Mouse (Mus musculus): Measurements from ENCODE around the gene D030056L22Rik. TPM values are rescaled to one million over a fixed set of nuclear protein-coding genes. Genes with fewer than 3 reads are reported as not detected.

Gene D030056L22Rik
- total and polyA plus RNA-seq, 3 experiments: 20.6 to 76.0 (median 29.2) TPM

DNA sequence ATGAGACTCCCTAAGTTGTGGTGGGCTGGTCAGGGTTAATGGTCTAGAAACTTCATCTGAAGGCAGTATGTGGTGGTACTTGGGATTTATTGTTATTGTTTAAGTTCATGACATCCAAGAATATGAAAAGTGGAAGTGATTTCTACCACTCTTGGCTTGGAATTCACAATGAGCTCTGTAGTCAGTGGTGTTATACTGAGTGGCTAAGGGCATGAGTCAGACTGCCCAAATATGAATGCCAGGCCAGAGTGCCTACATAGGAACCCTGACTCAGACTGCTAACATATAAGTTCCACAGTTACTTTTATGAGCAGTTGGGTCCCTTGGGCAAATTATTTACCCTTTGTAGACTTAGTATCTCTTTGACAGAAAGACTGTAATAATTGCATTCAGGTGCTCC lies 44.2 kb downstream of the D030056L22Rik start:
- no peak overlapping the region for H3K4me3 ChIP-seq (replicated peaks in 1 of 3; ENCODE audit: low read depth in 2 of 3, low read length in 2 of 3, poor library complexity in 1 of 3)
- no peak for DNase-seq (ENCODE audit: extremely low read depth)
- H3K79me2 ChIP-seq (replicated peaks; ENCODE audit: control insufficient read depth, extremely low read depth, insufficient read depth, poor library complexity, severe bottlenecking): no peaks in the 10 kb centered on the region
- H3K27ac ChIP-seq (ENCODE audit: insufficient read depth, low read depth): no peak overlapping the region
- dilution Hi-C loops (cut with MboI; ENCODE audit: extremely low pct_ligation_motif_present, extremely low pct_unique_long_range_greater_than_20kb, low sequenced_read_pairs): no loop called here
- no peaks in the 10 kb centered on the region for H3K4me1 ChIP-seq (ENCODE audit: control insufficient read depth in 1 of 2, insufficient read depth in 2 of 2)
- no peak for TF ChIP-seq MAFK (IDR thresholded peaks at IDR 0.05; ENCODE audit: insufficient replicate concordance, low read length)
- in situ Hi-C loops (cut with MboI; ENCODE audit: low pct_ligation_motif_present, low pct_unique_long_range_greater_than_20kb, low sequenced_read_pairs): no loop called here
- no peaks in the 10 kb centered on the region for H3K36me3 ChIP-seq (replicated peaks in 1 of 2; ENCODE audit: control insufficient read depth in 1 of 2, insufficient read depth in 1 of 2, low read length in 1 of 2)
- H3K9ac ChIP-seq (ENCODE audit: insufficient read depth, low read depth): no peak overlapping the region
- H3K27me3 ChIP-seq (replicated peaks): no peaks in the 10 kb centered on the region
- no peaks in the 10 kb centered on the region for H3K9me3 ChIP-seq (replicated peaks; ENCODE audit: low read length)
- no peak overlapping the region for H3K4me2 ChIP-seq (ENCODE audit: insufficient read depth, low read depth, poor library complexity, severe bottlenecking)

DNA sequence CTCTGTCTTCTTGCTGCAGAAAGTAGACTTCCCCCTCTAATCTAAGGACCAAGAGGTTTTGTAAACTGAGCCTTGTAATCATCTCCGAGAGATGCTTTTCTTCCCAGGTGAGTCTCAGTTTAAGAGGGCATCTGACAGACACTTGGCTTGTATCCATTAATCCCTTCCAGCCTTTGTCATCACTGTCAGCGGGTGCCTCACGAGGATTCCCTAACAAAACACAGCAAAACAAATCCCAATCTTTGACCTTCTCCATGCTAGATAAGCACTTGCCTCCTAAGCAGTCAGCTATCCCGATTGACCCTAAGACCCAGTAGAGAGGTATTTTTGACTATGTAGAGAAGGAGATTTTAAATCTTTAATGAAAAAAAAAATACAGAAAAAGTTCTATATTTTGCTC lies 44.7 kb downstream of the D030056L22Rik start:
- no peaks in the 10 kb centered on the region for H3K36me3 ChIP-seq (replicated peaks in 1 of 2; ENCODE audit: control insufficient read depth in 1 of 2, insufficient read depth in 1 of 2, low read length in 1 of 2)
- no peak overlapping the region for H3K27ac ChIP-seq (ENCODE audit: insufficient read depth, low read depth)
- H3K4me3 ChIP-seq (replicated peaks in 1 of 3; ENCODE audit: low read depth in 2 of 3, low read length in 2 of 3, poor library complexity in 1 of 3): no peak overlapping the region
- no peaks in the 10 kb centered on the region for H3K27me3 ChIP-seq (replicated peaks)
- H3K4me2 ChIP-seq (ENCODE audit: insufficient read depth, low read depth, poor library complexity, severe bottlenecking): no peak overlapping the region
- H3K9ac ChIP-seq (ENCODE audit: insufficient read depth, low read depth): no peak overlapping the region
- H3K79me2 ChIP-seq (replicated peaks; ENCODE audit: control insufficient read depth, extremely low read depth, insufficient read depth, poor library complexity, severe bottlenecking): no peaks in the 10 kb centered on the region
- no peak for DNase-seq (ENCODE audit: extremely low read depth)
- in situ Hi-C loops (cut with MboI; ENCODE audit: low pct_ligation_motif_present, low pct_unique_long_range_greater_than_20kb, low sequenced_read_pairs) (no loop called here), dilution Hi-C loops (cut with MboI; ENCODE audit: extremely low pct_ligation_motif_present, extremely low pct_unique_long_range_greater_than_20kb, low sequenced_read_pairs) (no loop called here)
- no peak for TF ChIP-seq ZMIZ1 (IDR thresholded peaks at IDR 0.05; ENCODE audit: low read depth, low read length)
- no peak for TF ChIP-seq USF1 (IDR thresholded peaks at IDR 0.05; ENCODE audit: low read depth, low read length)
- TF ChIP-seq JUND (conservative IDR thresholded peaks at IDR 0.05; ENCODE audit: low read depth, low read length): no peak
- TF ChIP-seq MYC (IDR thresholded peaks at IDR 0.05; ENCODE audit: low read depth, low read length): no peak
- TF ChIP-seq RAD21 (IDR thresholded peaks at IDR 0.05; ENCODE audit: low read depth, low read length): no peak
- no peak for TF ChIP-seq MAZ (IDR thresholded peaks at IDR 0.05; ENCODE audit: low read depth, low read length)
- no peak for TF ChIP-seq POLR2AphosphoS2 (IDR thresholded peaks at IDR 0.05; ENCODE audit: low read depth, low read length)
- TF ChIP-seq NRF1 (IDR thresholded peaks at IDR 0.05; ENCODE audit: low read depth, low read length): no peak
- no peak for TF ChIP-seq CHD2 (IDR thresholded peaks at IDR 0.05; ENCODE audit: low read length)
- TF ChIP-seq HCFC1 (IDR thresholded peaks at IDR 0.05; ENCODE audit: low read depth, low read length): no peak
- no peak for TF ChIP-seq PAX5 (IDR thresholded peaks at IDR 0.05; ENCODE audit: low read length)
- TF ChIP-seq MEF2A (IDR thresholded peaks at IDR 0.05; ENCODE audit: borderline replicate concordance, low read depth, low read length): no peak
- TF ChIP-seq ZNF384 (IDR thresholded peaks at IDR 0.05; ENCODE audit: low read depth, low read length): no peak
- no peak for TF ChIP-seq RCOR1 (conservative IDR thresholded peaks at IDR 0.05; ENCODE audit: low read depth, low read length)
- TF ChIP-seq SMC3 (IDR thresholded peaks at IDR 0.05; ENCODE audit: low read depth, low read length): no peak
- no peak for TF ChIP-seq UBTF (IDR thresholded peaks at IDR 0.05; ENCODE audit: low read depth, low read length)
- H3K9me3 ChIP-seq (replicated peaks; ENCODE audit: low read length): no peaks in the 10 kb centered on the region
- no peaks in the 10 kb centered on the region for H3K4me1 ChIP-seq (ENCODE audit: control insufficient read depth in 1 of 2, insufficient read depth in 2 of 2)

Measured in CH12.LX (cell line).